Mouse (Mus musculus) layer of hippocampus, postnatal 36 days (tissue): ENCODE measurements at regions not wholly inside any gene's neighbourhood (a gene's known extent, or its start where the extent isn't known, plus 50 kb on each side); places are given as distances from the start of the nearest gene placed in this dataset.

Source experiments
- DNase-seq, 2 experiments: peaks; one replicate each; pipeline ENCODE4 v3.0.0; 2022

- DNase-seq = no peak
Measured at GRCm38 (mm10) chr17:79164874-79165553, 113.3 kb downstream of the Qpct start.

- DNase-seq = no peak
Measured at GRCm38 (mm10) chr17:79163983-79164382, 112.3 kb downstream of the Qpct start.

GRCm38 (mm10) chr17:79154138-79154537 lies 102.4 kb downstream of the Qpct start:
- no peak for DNase-seq

- DNase-seq = no peak
Measured at GRCm38 (mm10) chr17:79152823-79153222, 101.1 kb downstream of the Qpct start.

- DNase-seq = no peak
Measured at GRCm38 (mm10) chr17:79147883-79148282, 96.2 kb downstream of the Qpct start.

- no peak for DNase-seq
Measured at GRCm38 (mm10) chr17:79144913-79145625, 93.4 kb downstream of the Qpct start.

- no peak for DNase-seq
Measured at GRCm38 (mm10) chr17:79143031-79143430, 91.3 kb downstream of the Qpct start.
